Mouse (Mus musculus) B cell, adult 62 days (primary cell): ENCODE measurements around the gene Cyp2c40. TPM values are rescaled to one million over a fixed set of nuclear protein-coding genes. Genes with fewer than 3 reads are reported as not detected.

Experiments
- total RNA-seq: library from RNA; stranded (reverse); gene quantifications from 4 replicates; pipeline ENCODE4 v1.2.4, GENCODE M21; 2023

The Cyp2c40 gene
- total RNA-seq = not detected in 4 replicates

GRCm38 (mm10) chr19:39812714-39813113 is at the start of gene Cyp2c40:
Cyp2c40 (minus strand) TSS chr19:39812814.

GRCm38 (mm10) chr19:39740920-39741319 is 71.7 kb downstream of the Cyp2c40 start, which contains the start of gene Cyp2c68:
Cyp2c68 (minus strand) TSS chr19:39741054.

Other genes starting within 250 kb of the Cyp2c40 start
- not detected in 4 replicates for gene Cyp2c67, start 163.8 kb downstream of the Cyp2c40 start, total RNA-seq
- gene Cyp2c68, start 71.8 kb downstream of the Cyp2c40 start, total RNA-seq = not detected in 4 replicates
- not detected in 4 replicates for gene Cyp2c69, start 74.0 kb upstream of the Cyp2c40 start, total RNA-seq
- gene Cyp2c37, start 179.6 kb upstream of the Cyp2c40 start, total RNA-seq = not detected in 4 replicates